Mouse (Mus musculus) gastrocnemius, postnatal 10 days (tissue): ENCODE data around the gene Ddx46. TPM values are rescaled to one million over a fixed set of nuclear protein-coding genes. Genes with fewer than 3 reads are reported as not detected.

Experiments used
- DNase-seq: peaks from one replicate; pipeline ENCODE4 v3.0.0; 2021; ENCODE audit warnings: mixed read lengths
- total RNA-seq, 2 experiments: library from RNA; stranded (reverse); gene quantifications; 2 replicates each; pipeline ENCODE4 v1.2.3; 2021

The Ddx46 gene
- total RNA-seq, 2 experiments from 2014 or later, result 27.8 to 30.1 TPM

DNA sequence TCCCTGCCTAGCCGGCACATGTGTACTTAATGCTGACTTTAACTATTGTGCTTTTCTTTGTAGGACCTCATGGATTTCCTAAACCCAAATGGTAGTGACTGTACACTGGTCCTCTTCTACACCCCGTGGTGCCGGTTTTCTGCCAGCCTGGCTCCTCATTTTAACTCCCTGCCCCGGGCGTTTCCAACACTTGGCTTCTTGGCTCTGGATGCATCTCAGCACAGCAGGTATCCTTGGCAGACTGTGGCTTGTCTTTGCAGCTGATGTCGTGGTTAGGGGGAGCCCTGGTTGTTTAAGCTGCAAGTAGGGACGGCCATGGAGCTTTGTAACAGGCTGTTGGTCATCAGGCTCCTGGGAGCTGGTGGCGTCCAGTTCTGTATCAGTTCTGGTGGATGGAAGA, 86.7 kb downstream of the Ddx46 start:
- DNase-seq, result no peak

DNA sequence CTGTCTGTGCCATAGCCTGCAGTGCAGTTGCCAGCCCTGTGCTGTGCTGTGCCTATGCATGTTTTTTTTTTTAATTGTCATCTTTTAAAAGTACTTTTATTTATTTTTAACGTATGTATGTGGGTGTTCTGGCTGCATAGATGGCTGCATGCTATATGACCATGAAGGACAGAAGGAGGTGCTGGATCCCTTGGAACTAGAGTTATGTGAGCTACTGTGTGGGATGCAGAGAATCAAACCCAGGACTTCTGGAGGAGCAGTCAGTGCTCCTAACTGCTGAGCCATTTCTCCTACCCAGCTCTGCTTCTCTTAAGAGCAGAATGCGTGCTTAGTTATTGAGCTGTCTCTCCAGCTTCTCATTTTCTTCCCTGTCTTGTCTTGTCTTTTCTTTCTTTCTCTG, 87.2 kb downstream of the Ddx46 start:
- DNase-seq, result no peak

DNA sequence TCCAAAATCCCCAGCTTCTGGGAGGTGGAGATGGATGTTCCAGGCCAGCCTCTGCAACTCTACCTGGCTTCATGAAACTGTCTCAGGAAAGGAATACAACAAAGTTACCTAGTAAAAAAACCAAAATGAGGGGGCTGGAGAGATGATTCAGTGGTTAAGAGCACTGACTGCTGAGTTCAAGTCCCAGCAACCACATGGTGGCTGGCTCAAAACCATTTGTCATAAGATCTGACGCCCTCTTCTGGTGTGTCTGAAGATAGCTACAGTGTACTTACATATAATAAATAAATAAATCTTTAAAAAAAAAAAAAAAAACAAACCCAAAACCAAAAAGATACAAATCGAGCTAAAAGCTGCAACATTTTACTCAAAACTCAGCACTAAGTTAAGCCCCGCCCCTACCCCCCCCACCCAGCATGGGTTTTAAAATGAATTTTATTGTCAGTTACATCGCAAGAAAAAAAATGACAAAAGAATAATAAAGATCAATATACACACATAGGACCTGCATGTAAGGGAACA, 91.8 kb downstream of the Ddx46 start:
- no peak for DNase-seq

DNA sequence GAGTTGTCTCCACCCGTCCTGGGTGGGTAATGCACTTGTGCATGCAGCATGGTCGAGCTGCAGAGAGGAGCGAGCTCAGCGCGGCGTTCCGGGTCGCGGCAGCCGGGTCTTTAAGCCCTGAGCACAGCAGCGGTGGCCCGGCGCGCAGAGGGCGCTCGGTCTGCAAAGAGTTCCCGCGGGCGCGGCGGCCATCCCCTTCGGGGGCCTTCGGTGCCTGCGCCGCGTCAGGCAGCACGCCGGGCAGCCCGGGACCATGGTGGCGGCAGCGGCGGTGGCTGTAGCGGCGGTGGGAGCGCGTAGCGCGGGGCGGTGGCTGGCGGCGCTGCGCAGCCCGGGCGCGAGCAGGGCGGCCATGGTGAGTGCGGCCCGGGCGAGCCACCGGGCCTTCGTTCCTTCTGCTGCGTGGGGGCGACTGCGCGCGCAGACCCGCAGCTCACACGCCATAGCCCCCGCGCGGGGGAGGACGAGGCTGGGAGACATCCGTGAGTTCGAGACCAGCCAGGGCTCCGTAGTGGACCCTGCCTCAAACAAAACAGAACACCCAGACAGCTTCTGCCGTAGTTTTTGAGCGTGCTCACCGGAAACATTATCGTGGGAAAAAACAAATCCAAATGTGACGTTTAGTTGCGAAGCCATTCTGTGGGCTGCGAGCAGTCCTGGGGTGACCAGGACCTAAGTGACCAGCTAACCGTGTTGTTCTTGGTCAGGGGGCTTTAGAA, 92.5 kb downstream of the Ddx46 start, which contains the start of gene Pcbd2:
TSS of gene Pcbd2 (plus strand) at position 249 of the 719 bp plus-strand sequence.
- DNase-seq, result peak; percentile 84

DNA sequence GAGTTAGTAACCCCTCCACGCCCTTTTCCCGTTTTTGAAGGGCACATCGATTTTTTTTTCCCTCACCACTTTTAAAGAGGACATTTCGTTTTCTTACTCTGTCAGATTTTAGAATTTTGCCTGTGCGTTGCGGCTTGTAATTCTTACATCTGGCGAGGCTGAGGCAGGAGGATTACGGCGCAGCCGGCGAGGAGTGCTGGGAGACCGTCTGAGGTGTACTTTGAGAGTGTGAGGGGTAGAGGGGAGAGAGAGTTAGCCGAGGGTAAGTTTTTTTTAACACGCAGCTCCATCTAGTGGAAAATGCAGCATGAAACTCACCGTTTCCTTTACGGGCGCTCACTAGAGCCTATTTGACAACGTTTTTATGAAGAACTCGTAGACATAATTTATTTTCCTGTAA, 93.0 kb downstream of the Ddx46 start:
- peak; percentile 56 for DNase-seq

DNA sequence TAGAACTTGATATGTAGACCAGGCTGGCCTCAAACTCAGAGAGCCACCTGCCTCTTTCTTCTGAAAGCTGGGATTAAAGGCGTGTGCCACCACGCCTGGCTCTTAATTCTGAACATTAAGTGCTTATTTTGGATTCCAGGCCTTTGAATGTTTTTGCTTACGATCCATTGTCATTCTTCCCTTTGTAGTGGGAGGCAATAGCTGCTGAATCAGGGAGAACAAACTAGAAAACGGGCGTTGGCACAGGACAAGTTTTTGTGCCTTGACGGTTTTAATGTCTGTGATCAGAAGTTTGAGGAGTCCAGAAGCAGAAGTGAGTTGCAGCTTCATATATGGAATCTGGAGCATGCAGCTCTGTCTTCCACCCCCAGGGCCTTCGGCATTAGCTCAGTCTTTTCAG, 95.9 kb downstream of the Ddx46 start:
- DNase-seq, result no peak

Other genes starting within 250 kb of the Ddx46 start
- under 1 TPM in 1 of 2 experiments, not detected in 1; 0.11 TPM for gene Slc34a1, start 236.8 kb upstream of the Ddx46 start, total RNA-seq
- not detected for gene Pfn3, start 219.8 kb upstream of the Ddx46 start, total RNA-seq
- gene F12, start 208.2 kb upstream of the Ddx46 start, total RNA-seq, result under 1 TPM in 1 of 2 experiments, not detected in 1; 0.34 TPM
- gene Grk6, start 190.0 kb upstream of the Ddx46 start, total RNA-seq, result 10 to 100 TPM; 17.4 to 22.3 TPM
- gene Prr7, start 170.8 kb upstream of the Ddx46 start, total RNA-seq, result 1 to 10 TPM; 2.1 to 2.5 TPM
- gene Dbn1, start 146.9 kb upstream of the Ddx46 start, total RNA-seq, result 10 to 100 TPM; 52.6 to 71.2 TPM
- gene Pdlim7, start 121.4 kb upstream of the Ddx46 start, total RNA-seq, result 100 to 1,000 TPM; 458 to 513 TPM
- gene Dok3, start 105.7 kb upstream of the Ddx46 start, total RNA-seq, result 1 to 10 TPM; 2.0 to 4.0 TPM
- 10 to 100 TPM; 12.7 to 13.7 TPM for gene Ddx41, start 98.4 kb upstream of the Ddx46 start, total RNA-seq
- gene Fam193b, start 63.9 kb upstream of the Ddx46 start, total RNA-seq, result 10 to 100 TPM; 19.9 to 26.5 TPM
- gene Tmed9, start 61.3 kb upstream of the Ddx46 start, total RNA-seq, result 100 to 1,000 TPM; 147 to 192 TPM
- gene B4galt7, start 35.1 kb upstream of the Ddx46 start, total RNA-seq, result 1 to 10 TPM; 8.3 to 9.2 TPM
- gene Caml, start 12.0 kb upstream of the Ddx46 start, total RNA-seq, result 10 to 100 TPM; 13.0 to 17.1 TPM
- gene B230219D22Rik, start 58.1 kb downstream of the Ddx46 start, total RNA-seq, result 10 to 100 TPM; 36.4 to 41.9 TPM
- 10 to 100 TPM; 30.9 to 32.6 TPM for gene Txndc15, start 79.6 kb downstream of the Ddx46 start, total RNA-seq
- gene Pcbd2, start 92.3 kb downstream of the Ddx46 start, total RNA-seq, result 10 to 100 TPM; 25.8 to 30.5 TPM
- gene Catsper3, start 149.5 kb downstream of the Ddx46 start, total RNA-seq, result under 1 TPM in 1 of 2 experiments, not detected in 1; 0.31 TPM
- gene Pitx1, start 201.2 kb downstream of the Ddx46 start, total RNA-seq, result 1 to 10 TPM; 1.2 to 2.9 TPM